Mouse (Mus musculus) lung, adult 2 months (tissue): Measurements from ENCODE around the gene Acap1.

Experiments
- CTCF ChIP-seq: fragments of 200-500 bp; IDR thresholded peaks from 2 replicates; pipeline ENCODE4 v1.5.1; 2011; ENCODE audit warnings: mild to moderate bottlenecking, low read length, control low read depth; ENCODE audit not compliant: insufficient read depth
- POLR2A ChIP-seq: fragments of 200-500 bp; IDR thresholded peaks from 2 replicates; pipeline ENCODE4 v1.6.1; 2011; ENCODE audit warnings: low read depth, mild to moderate bottlenecking, control low read depth, low read length, borderline replicate concordance; ENCODE audit errors: extremely low read depth

DNA sequence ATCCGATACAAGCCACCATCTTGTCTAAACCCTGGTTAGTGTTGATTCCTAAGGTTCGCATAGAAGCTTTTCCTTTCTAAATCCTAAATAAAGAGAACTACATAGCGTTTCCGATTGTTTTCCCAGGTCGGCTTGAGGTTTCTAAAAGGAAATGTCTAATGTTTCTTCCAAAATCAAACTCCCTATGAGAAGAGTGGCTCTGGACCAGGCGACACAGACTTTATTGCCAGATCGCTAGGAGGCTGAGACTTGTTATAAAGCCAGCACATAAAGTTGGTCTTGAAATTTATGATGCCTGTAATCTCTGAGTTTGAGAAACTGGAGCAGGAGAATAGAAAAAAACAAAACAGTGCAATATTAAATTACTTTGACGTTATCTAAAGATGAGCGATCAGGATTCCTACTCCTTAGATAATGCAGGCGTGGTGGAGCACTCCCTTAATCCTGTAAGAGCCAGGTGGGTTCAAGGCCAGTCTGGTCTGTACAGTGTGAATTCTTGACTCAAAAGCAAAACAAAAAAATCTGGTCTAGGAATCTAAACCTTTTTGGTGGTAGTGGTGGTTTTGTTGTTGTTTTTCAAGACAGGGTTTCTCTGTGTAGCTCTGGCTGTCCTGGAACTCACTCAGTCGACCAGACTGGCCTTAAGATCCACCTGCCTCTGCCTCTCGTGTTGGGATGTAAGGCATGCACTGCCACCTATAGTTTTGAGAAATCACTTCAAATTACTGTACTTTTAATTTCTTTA is 26.8 kb upstream of the Acap1 start:
- no peak for TF ChIP-seq CTCF
- no peak for TF ChIP-seq POLR2A
